Mouse (Mus musculus) cerebellum, adult 8-10 months (tissue): Measurements from ENCODE around the gene Arl6ip4.

Experiments used
- DNase-seq: peaks from one replicate; pipeline ENCODE4 v3.0.0; 2022

Gene Arl6ip4

DNA sequence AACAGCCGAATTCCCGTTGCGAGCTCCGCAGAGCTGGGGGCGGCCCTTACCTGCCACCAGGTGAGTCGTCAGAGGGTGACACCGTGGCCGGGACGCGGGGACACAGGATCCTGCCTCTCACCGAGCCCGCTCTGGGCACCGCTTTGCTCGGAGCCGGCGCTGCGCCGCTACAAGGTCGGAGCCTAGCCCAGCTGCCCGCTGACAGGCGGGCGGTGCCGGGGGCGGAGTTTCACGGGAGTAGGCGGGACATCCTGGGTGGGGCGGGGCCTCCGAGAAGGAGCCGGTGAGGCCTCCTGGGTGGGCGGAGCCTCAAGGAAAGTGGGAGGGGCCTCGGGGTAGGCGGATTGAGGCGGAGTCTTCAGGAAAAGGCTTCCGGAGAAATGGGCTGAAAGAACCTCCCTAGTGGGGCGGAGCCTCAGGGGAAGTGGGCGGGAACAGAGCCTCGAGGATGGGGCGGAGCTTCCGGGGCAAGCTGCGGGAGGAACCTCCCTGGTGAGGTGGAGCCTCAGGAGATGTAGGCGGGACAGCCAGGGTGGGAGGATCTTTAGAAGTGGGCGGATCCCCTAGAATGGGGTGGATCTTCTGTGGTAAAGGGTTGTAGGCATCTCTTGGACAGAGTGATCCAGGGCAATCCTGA is 20.2 kb upstream of the Arl6ip4 start, which contains the start of gene Abcb9:
Abcb9 (minus strand) TSS at position 203 of the 637 bp plus-strand sequence.
- DNase-seq = peak; percentile 100

DNA sequence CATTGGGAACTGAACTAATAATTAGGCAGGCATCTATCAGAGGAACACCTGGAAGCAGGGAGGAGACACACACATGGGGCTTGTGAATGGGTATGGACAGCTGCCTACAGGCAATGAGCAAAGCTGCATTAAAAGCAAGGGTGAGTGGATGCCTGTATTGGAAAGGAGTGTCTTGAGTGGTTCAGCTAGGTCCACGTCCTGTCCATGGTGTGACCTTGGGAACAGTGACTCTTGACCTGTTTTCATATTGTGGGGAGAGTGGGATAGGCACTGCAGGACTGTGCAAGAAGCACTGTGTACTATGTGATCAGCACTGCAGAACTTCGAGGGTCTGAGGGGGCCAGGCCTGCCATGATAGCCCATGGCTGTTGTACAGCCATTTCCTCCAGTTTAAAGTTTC is 17.0 kb upstream of the Arl6ip4 start:
- no peak for DNase-seq

DNA sequence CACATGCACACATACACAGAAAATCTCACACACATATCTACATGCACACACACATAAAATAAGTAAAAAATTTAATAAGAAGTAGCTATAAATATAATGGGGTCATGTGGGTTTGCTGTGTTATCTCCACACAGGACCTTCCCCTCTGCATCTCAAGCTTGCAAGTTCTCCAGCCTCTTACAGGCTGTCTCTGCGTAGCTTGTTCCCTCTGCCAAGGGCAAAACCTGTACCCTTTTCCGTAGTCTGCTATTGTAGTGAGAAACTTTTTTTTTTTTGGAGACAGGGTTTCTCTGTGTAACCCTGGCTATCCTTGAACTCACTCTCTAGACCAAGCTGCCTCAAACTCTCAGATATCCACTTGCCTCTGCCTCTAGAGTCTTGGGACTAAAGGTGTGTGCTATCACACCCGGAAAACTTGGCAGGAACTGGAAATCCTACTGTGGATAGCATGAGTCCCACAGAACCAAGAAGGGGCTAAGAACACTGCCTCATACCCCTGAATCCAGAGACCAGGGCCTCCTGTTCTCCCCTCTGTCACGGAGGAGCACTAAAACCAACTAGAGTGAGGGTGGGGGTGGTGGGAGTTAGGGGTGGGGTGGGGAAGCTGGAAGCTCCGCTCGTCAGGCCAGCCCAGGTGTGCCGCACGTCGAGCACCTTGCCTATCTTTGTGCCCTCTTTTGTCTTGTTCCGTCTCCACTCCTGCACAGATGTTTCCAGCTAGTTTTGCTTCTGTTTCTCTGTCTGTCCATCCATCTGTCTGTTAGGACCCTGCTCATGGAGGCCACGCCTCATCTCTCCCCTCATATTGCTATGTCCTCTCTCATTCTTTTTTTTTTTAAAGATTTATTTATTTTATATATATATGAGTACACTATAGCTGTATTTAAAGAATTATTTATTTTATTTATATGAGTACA is 15.5 kb upstream of the Arl6ip4 start:
- DNase-seq = no peak

DNA sequence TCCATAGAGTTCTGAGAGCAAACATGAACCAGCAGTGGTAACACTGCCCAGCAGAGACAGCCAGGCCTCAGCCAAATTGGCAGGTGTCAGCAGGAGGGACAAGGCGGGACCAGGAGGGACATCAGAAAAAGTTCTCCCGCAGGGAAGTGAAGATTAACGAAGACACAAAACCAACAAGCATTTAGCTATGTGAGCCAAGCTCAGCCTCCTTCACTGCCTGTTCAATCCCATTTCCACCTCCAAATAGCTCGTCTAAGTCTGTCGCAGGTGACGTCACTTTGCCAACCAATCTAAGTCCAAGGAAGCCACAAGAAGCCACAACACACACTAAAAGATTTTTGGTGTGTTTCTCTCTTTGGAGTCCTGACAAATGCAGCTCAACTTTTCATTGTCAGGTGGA is 13.6 kb upstream of the Arl6ip4 start:
- DNase-seq = no peak

GRCm38 (mm10) chr5:124103020-124103419 is 12.9 kb upstream of the Arl6ip4 start:
- no peak for DNase-seq

GRCm38 (mm10) chr5:124103552-124103951 is 12.3 kb upstream of the Arl6ip4 start:
- no peak for DNase-seq

- peak; percentile 55 for DNase-seq
Measured at GRCm38 (mm10) chr5:124111077-124111741, 4.7 kb upstream of the Arl6ip4 start.

- peak; percentile 95 for DNase-seq
Measured at GRCm38 (mm10) chr5:124111742-124112497, 4.0 kb upstream of the Arl6ip4 start, which contains the start of gene Ogfod2. Gene Ogfod2 (plus strand): TSS chr5:124112297.

DNA sequence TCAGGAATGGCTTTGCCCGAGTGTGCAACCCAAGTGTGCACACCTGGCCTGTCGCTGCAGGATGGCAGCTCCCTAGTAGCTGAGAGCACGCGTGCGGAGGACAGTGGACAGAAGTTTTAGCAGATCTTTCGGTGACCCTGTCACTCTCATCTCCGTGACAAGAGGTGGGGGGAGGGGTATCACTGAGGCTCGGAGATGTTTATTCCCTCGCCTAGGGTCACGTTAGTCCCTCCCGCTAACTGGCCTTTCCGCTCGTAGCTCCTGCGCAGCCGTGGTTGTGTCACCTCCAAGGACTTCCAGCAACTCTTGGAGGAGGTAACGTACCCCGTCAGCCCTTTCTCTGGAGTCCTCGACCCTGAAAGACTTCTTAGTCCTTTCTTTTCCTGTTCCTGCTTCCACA is 3.4 kb upstream of the Arl6ip4 start:
- DNase-seq = no peak

DNA sequence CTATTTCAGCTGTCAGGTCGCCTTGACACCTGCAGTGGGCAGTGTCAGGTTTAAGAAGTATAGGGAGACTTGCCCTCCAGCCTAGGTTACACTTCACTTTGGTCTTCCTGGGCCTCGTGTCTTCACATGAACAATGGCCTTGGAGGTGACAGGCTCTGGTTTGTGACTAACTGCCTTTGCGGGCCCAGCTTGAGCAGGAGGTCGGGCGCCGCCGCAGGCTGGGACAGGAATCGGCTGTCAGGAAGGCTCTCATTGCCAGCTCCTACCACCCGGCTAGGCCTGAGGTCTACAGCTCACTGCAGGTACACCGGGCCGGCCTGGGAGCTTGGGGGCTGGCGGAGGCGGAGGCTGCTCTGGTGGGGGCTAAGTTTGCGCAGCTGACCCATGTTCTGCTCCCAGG is 2.9 kb upstream of the Arl6ip4 start:
- DNase-seq = peak; percentile 60

- no peak for DNase-seq
Measured at GRCm38 (mm10) chr5:124114276-124115025, 1.4 kb upstream of the Arl6ip4 start.

GRCm38 (mm10) chr5:124115531-124115930 is 358 bp upstream of the Arl6ip4 start:
- DNase-seq = no peak

DNA sequence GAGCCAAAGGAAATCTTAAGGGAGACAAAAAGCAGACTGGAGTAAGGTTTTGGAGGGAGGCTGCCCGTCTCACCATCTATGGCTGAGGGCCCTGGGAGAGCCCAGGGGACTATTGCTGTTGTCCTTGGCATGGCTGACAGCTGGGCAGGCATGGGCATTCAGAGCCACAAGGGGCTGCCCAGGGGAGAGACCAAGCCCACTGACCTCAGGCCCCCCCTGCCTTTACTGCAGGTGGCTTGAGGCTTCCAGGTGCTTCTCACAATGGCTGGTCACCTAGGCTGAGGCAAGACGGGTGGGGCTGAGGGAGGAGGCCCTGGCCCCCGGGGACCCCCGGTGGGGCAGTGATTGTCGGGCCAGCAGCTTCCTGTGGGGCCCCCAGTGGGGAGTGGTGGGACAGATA is 3.3 kb downstream of the Arl6ip4 start:
- no peak for DNase-seq

DNA sequence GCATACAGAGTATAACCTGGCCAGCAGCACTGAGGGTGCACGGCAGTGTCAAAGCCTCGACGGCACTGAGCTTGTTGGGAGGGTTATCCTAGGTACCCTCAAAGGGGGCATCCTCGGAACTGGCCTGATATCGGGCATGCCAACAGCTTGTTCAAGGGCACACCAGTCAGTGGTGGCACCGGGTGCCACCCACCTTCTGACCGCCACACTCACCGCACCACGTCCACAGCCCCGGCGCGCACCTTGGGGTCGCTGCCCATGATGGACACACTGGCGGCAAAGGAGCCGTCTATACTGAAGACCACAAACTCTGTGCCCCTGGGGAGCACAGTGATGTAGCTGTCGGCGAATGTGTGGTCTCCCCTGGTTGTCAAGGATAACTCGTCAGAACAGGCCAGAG is 6.5 kb downstream of the Arl6ip4 start:
- DNase-seq = no peak

- no peak for DNase-seq
Measured at GRCm38 (mm10) chr5:124125093-124125492, 9.2 kb downstream of the Arl6ip4 start.

DNA sequence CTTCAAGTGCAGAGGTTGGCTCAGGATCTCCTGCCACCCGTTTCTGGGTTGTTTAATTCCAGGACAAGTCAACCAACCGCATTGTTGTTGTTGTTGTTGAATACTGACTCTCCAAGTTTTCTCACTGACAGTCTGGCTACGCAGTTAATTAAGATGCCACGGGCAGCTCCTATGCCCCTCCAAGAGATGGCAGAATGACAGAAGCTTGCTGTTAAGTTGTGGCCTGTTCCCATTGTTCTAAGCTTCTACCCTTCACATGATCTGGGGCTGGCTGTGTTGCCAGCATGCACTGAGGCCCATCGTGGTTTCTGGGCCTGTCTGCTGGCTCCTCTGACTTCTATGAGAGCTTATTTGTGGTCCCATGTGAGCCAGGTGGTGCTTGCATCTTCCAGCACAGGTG is 18.4 kb downstream of the Arl6ip4 start:
- DNase-seq = no peak

GRCm38 (mm10) chr5:124138066-124138465 is 22.2 kb downstream of the Arl6ip4 start:
- no peak for DNase-seq

DNA sequence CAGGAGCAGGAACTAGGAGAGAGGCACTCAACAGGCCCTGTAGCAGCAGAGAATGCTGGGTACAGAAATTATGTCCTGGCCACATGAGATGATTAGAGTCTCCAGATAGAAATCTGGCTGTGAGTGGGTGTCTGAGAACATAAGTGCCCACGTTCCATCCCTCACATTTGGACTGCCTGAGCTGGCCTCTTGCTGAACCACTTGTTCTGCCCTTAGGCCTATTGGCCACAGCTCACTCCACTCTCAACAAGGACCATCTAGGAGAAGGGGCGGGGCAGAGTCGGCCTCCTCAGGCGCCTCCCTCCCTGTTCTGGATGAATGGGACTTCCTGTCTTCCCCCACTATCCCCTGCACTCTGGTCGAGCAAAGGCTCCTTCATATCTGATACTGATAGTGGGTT is 33.1 kb downstream of the Arl6ip4 start:
- DNase-seq = no peak

DNA sequence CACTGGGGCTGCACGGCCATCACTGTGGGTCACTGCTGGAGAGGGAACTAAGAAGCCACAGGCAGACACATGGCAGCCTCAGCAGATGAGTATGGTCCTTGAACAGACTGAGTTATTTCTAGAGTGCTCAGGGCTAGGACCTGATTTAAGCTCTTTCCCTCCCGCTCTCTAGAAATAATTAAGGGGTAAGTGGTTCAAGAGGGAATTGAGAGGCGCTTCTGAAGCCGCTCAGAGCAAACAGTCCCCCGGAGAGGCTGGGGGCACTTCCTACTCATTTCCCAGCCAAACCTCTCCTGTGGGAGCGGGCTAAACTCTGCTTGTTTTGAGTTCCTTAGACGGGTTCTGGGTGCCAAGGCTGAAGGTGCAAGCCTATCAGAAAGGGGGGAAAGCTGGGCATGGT is 35.0 kb downstream of the Arl6ip4 start:
- no peak for DNase-seq

GRCm38 (mm10) chr5:124152734-124153133 is 36.8 kb downstream of the Arl6ip4 start:
- no peak for DNase-seq

- DNase-seq = no peak
Measured at GRCm38 (mm10) chr5:124155943-124156342, 40.1 kb downstream of the Arl6ip4 start.

DNA sequence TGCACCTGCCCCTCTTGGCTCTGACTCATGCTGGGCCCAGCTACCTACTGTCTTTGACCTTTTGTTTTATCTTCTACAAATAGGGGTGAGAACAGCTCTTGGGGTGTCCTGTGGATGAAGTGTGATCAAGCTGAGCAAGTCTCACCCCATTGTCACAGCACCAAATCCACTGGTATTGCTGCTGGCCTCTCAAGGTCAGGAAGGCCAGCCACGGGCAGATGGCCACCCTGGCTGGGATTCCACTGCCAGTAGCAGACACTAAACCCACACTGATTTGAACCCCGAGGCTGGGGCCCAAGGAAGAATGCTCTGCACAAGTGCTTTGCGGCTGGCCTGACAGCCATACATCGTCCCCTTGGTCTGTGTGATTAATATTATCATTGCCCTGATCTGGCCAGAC is 42.4 kb downstream of the Arl6ip4 start:
- peak; percentile 46 for DNase-seq
